Mouse (Mus musculus) lung, embryonic 14.5 days (tissue): ENCODE measurements at regions not wholly inside any gene's neighbourhood (a gene's known extent, or its start where the extent isn't known, plus 50 kb on each side); places are given as distances from the start of the nearest gene placed in this dataset.
A peak's percentile ranks its signal among the peaks of the same experiment; 100 is the strongest.

Experiments
- ATAC-seq: fragments of 200-750 bp; cut with Nextera tagmentation; 2 replicates; pipeline ENCODE4 v1.8.0; 2017; ENCODE audit warnings: mild to moderate bottlenecking, moderate TSS enrichment, moderate library complexity; ENCODE audit not compliant: insufficient read depth
- DNase-seq: peaks from one replicate; pipeline ENCODE4 v3.0.0-alpha.2; 2015
- H3K27ac ChIP-seq: fragments of 300-500 bp; sonication (generic); 2 replicates; pipeline ENCODE4 v1.5.1; 2014; ENCODE audit warnings: low read depth, mild to moderate bottlenecking, moderate library complexity
- H3K27me3 ChIP-seq: fragments of 300-500 bp; sonication (generic); 2 replicates; pipeline ENCODE4 v1.6.1; 2014; ENCODE audit warnings: low read length, control low read depth; ENCODE audit not compliant: insufficient read depth
- H3K36me3 ChIP-seq: fragments of 300-500 bp; sonication (generic); 2 replicates; pipeline ENCODE4 v1.6.1; 2014; ENCODE audit warnings: control low read depth; ENCODE audit not compliant: insufficient read depth
- H3K4me1 ChIP-seq: fragments of 300-500 bp; sonication (generic); 2 replicates; pipeline ENCODE4 v1.6.1; 2014; ENCODE audit warnings: antibody characterized with exemption, control low read depth; ENCODE audit not compliant: insufficient read depth
- H3K4me2 ChIP-seq: fragments of 300-500 bp; sonication (generic); 2 replicates; pipeline ENCODE4 v1.6.1; 2014; ENCODE audit warnings: mild to moderate bottlenecking
- H3K4me3 ChIP-seq: fragments of 300-500 bp; sonication (generic); 2 replicates; pipeline ENCODE4 v1.5.1; 2014; ENCODE audit warnings: low read depth, low read length
- H3K9ac ChIP-seq: fragments of 300-500 bp; sonication (generic); 2 replicates; pipeline ENCODE4 v1.6.1; 2014
- H3K9me3 ChIP-seq: fragments of 300-500 bp; sonication (generic); 2 replicates; pipeline ENCODE4 v1.6.1; 2016; ENCODE audit warnings: low read depth, low read length, control low read depth
- CTCF ChIP-seq: IDR thresholded peaks from 2 replicates; pipeline ENCODE4 v1.5.1; 2016; ENCODE audit warnings: antibody characterized with exemption, low read depth
- WGBS: fragments of 180-500 bp; shearing (Covaris S2); extraction: QIAGEN DNeasy Blood & Tissue Kit; methylation state at CpG from one replicate; pipeline ENCODE4 v1.1.7; 2014; 5-methylcytosine and 5-hydroxymethylcytosine counted together

- ATAC-seq = no peak
- Histone ChIP-seq H3K27me3 (no peaks in the 10 kb centered on the region), H3K27ac (no peak overlapping the region), H3K36me3 (no peaks in the 10 kb centered on the region), H3K9me3 (no peaks in the 10 kb centered on the region), H3K4me1 (no peaks in the 10 kb centered on the region; the same call in 1 of the 2 replicates), H3K9ac (no peak overlapping the region), H3K4me2 (no peak overlapping the region), H3K4me3 (no peak overlapping the region)
- no peak for DNase-seq
- no peak for TF ChIP-seq CTCF
- 84% methylated on average over 8 of the region's 8 CpGs for WGBS
Observed at GRCm38 (mm10) chr2:116808554-116808953, 69.9 kb upstream of the Tmco5 start.

GRCm38 (mm10) chr2:116810116-116810515, 68.4 kb upstream of the Tmco5 start:
- DNase-seq (no peak), ATAC-seq (no peak)
- H3K4me1 ChIP-seq = no peaks in the 10 kb centered on the region; the same call in 1 of the 2 replicates
- H3K9me3 ChIP-seq = no peaks in the 10 kb centered on the region
- H3K36me3 ChIP-seq = no peaks in the 10 kb centered on the region
- H3K27me3 ChIP-seq = no peaks in the 10 kb centered on the region
- no peak overlapping the region for H3K4me3 ChIP-seq
- H3K9ac ChIP-seq = no peak overlapping the region
- no peak for TF ChIP-seq CTCF
- 91% methylated on average over 16 of the region's 16 CpGs for WGBS
- H3K4me2 ChIP-seq = no peak overlapping the region
- no peak overlapping the region for H3K27ac ChIP-seq

- TF ChIP-seq CTCF = no peak
- Histone ChIP-seq H3K4me2 (0 out of 2 replicates have a peak overlapping the region, but pooled peaks have one; percentile 1), H3K4me3 (no peak overlapping the region), H3K9me3 (no peaks in the 10 kb centered on the region), H3K4me1 (no peaks in the 10 kb centered on the region; the same call in 1 of the 2 replicates), H3K27ac (no peak overlapping the region), H3K9ac (no peak overlapping the region), H3K36me3 (no peaks in the 10 kb centered on the region), H3K27me3 (no peaks in the 10 kb centered on the region)
- DNase-seq = peak; percentile 61
- peak; percentile 30; the same call in 1 of the 2 replicates for ATAC-seq
- 25% methylated on average over 13 of the region's 13 CpGs for WGBS
Observed at GRCm38 (mm10) chr2:116812869-116813558, 65.5 kb upstream of the Tmco5 start.

- H3K9me3 ChIP-seq = no peaks in the 10 kb centered on the region
- no peak overlapping the region for H3K27ac ChIP-seq
- no peak overlapping the region for H3K4me3 ChIP-seq
- no peaks in the 10 kb centered on the region; the same call in 1 of the 2 replicates for H3K4me1 ChIP-seq
- no peaks in the 10 kb centered on the region for H3K36me3 ChIP-seq
- no peak overlapping the region for H3K9ac ChIP-seq
- H3K4me2 ChIP-seq = no peak overlapping the region
- ATAC-seq (peak; percentile 45; the same call in 1 of the 2 replicates), DNase-seq (no peak)
- H3K27me3 ChIP-seq = no peaks in the 10 kb centered on the region
- no peak for TF ChIP-seq CTCF
- 21% methylated on average over 5 of the region's 5 CpGs for WGBS
Observed at GRCm38 (mm10) chr2:116813559-116813895, 65.0 kb upstream of the Tmco5 start.

- H3K27me3 ChIP-seq = no peaks in the 10 kb centered on the region
- H3K9ac ChIP-seq = no peak overlapping the region
- peak overlapping the region; percentile 18; the same call in 1 of the 2 replicates for H3K27ac ChIP-seq
- H3K4me2 ChIP-seq = no peak overlapping the region
- no peaks in the 10 kb centered on the region for H3K36me3 ChIP-seq
- H3K9me3 ChIP-seq = no peaks in the 10 kb centered on the region
- no peaks in the 10 kb centered on the region; the same call in 1 of the 2 replicates for H3K4me1 ChIP-seq
- TF ChIP-seq CTCF = no peak
- 40% methylated on average over 6 of the region's 6 CpGs for WGBS
- no peak for DNase-seq
- H3K4me3 ChIP-seq = no peak overlapping the region
- ATAC-seq = no peak
Observed at GRCm38 (mm10) chr2:116817134-116817533, 61.4 kb upstream of the Tmco5 start.

GRCm38 (mm10) chr2:116817561-116817960, 60.9 kb upstream of the Tmco5 start:
- no peaks in the 10 kb centered on the region; the same call in 1 of the 2 replicates for H3K4me1 ChIP-seq
- H3K4me3 ChIP-seq = no peak overlapping the region
- H3K9me3 ChIP-seq = no peaks in the 10 kb centered on the region
- WGBS = 44% methylated on average over 9 of the region's 9 CpGs
- ATAC-seq = no peak
- no peaks in the 10 kb centered on the region for H3K27me3 ChIP-seq
- no peak for TF ChIP-seq CTCF
- peak overlapping the region; percentile 58; the same call in 1 of the 2 replicates for H3K27ac ChIP-seq
- H3K4me2 ChIP-seq = no peak overlapping the region
- no peak overlapping the region for H3K9ac ChIP-seq
- no peak for DNase-seq
- H3K36me3 ChIP-seq = no peaks in the 10 kb centered on the region

GRCm38 (mm10) chr2:116818550-116818949, 59.9 kb upstream of the Tmco5 start:
- H3K4me1 ChIP-seq = no peaks in the 10 kb centered on the region; the same call in 1 of the 2 replicates
- ATAC-seq (peak; percentile 86), DNase-seq (peak; percentile 37)
- H3K27me3 ChIP-seq = no peaks in the 10 kb centered on the region
- 27% methylated on average over 2 of the region's 2 CpGs for WGBS
- H3K9me3 ChIP-seq = no peaks in the 10 kb centered on the region
- no peak overlapping the region for H3K9ac ChIP-seq
- no peak overlapping the region for H3K27ac ChIP-seq
- H3K4me2 ChIP-seq = no peak overlapping the region
- no peak for TF ChIP-seq CTCF
- no peaks in the 10 kb centered on the region for H3K36me3 ChIP-seq
- H3K4me3 ChIP-seq = no peak overlapping the region
